Mouse (Mus musculus) kidney, adult 2 months (tissue): ENCODE data around the gene D10Wsu102e. TPM values are rescaled to one million over a fixed set of nuclear protein-coding genes. Genes with fewer than 3 reads are reported as not detected.

Source experiments
- DNase-seq: peaks from one replicate; pipeline ENCODE4 v3.0.0; 2021
- H3K27ac ChIP-seq: fragments of 200-500 bp; 2 replicates; pipeline ENCODE4 v1.5.1; 2012; ENCODE audit warnings: low read depth, low read length, control low read depth, inconsistent platforms; ENCODE audit not compliant: insufficient read depth
- H3K27me3 ChIP-seq: fragments of 200-500 bp; replicated peaks from 2 replicates; pipeline ENCODE4 v1.6.1; 2012; ENCODE audit warnings: mild to moderate bottlenecking, moderate library complexity, low read length, inconsistent platforms; ENCODE audit not compliant: control insufficient read depth, insufficient read depth
- H3K36me3 ChIP-seq: fragments of 200-500 bp; 2 replicates; pipeline ENCODE4 v1.6.1; 2012; ENCODE audit warnings: mild to moderate bottlenecking, moderate library complexity, low read length, inconsistent platforms; ENCODE audit not compliant: control insufficient read depth, insufficient read depth
- H3K4me1 ChIP-seq: fragments of 200-500 bp; 2 replicates; pipeline ENCODE4 v1.6.1; 2011; ENCODE audit warnings: low read length; ENCODE audit not compliant: control insufficient read depth, insufficient read depth
- H3K4me3 ChIP-seq: fragments of 200-500 bp; 2 replicates; pipeline ENCODE4 v1.5.1; 2011; ENCODE audit warnings: mild to moderate bottlenecking, low read depth, low read length, control low read depth; ENCODE audit not compliant: insufficient read depth
- CTCF ChIP-seq: fragments of 200-500 bp; conservative IDR thresholded peaks from 2 replicates; pipeline ENCODE4 v1.5.1; 2011; ENCODE audit warnings: low read depth, mild to moderate bottlenecking, control low read depth, low read length, moderate library complexity, mixed read lengths; ENCODE audit not compliant: insufficient read depth, insufficient read length
- POLR2A ChIP-seq: fragments of 200-500 bp; IDR thresholded peaks from one replicate; pipeline ENCODE4 v1.6.1; 2011; ENCODE audit warnings: low read depth, low read length, control low read depth
- WGBS: fragments of 180-500 bp; shearing (Covaris S2); methylation state at CpG from one replicate; pipeline ENCODE4 v1.1.7; 2018; 5-methylcytosine and 5-hydroxymethylcytosine counted together
- polyA plus RNA-seq: library from polyadenylated mRNA; depleted of rRNA; stranded (reverse); fragments of >200 nt; gene quantifications from 2 replicates; pipeline ENCODE4 v1.2.3, GENCODE M21; 2012

The D10Wsu102e gene
- polyA plus RNA-seq, 1 experiment, result 0.41 TPM

DNA sequence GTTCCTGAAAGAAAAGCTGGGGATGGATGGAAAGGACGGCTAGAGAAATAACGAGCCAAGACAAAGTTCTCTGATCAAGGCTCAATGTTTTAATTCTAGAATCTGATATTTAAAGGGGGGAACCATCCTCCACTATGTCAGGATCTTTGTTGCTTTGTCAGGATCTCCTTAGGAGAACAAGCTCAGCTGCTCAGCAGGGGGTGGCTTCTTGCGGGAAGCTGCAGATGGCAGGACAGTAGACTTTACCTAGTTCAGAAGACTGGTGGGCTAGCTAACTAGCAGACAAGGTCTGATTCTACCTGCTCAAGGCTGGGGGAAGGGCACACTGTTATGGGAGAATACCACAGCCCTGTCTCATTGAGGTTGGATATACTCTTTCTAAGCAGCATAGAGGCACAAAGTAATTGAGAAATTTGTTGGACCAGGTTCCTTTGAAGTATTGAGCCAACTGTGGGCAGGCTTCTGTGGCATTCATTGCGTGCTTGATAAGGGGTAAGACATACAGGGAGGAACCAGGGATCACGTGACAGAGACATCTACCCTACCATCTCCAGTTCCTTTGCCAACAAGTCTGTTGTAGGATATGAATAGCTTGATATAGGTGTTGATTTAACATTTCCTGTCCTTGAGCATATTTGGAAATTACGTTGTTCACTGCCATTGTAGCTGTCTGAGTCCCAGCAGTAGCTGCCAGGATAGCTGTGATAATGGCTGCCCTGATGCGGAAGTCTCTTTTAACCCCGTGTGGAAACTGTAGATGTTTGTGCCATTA, 17.1 kb downstream of the D10Wsu102e start:
- H3K4me3 ChIP-seq, result no peak overlapping the region
- no peaks in the 10 kb centered on the region for H3K27me3 ChIP-seq
- 85% methylated on average over 8 of the region's 8 CpGs for WGBS
- no peak for DNase-seq
- TF ChIP-seq POLR2A, result no peak
- no peak for TF ChIP-seq CTCF
- H3K4me1 ChIP-seq, result 0 out of 2 replicates have a peak, but pooled peaks cover under 1% of the 10 kb centered on the region
- H3K36me3 ChIP-seq, result no peaks in the 10 kb centered on the region
- no peak overlapping the region for H3K27ac ChIP-seq

DNA sequence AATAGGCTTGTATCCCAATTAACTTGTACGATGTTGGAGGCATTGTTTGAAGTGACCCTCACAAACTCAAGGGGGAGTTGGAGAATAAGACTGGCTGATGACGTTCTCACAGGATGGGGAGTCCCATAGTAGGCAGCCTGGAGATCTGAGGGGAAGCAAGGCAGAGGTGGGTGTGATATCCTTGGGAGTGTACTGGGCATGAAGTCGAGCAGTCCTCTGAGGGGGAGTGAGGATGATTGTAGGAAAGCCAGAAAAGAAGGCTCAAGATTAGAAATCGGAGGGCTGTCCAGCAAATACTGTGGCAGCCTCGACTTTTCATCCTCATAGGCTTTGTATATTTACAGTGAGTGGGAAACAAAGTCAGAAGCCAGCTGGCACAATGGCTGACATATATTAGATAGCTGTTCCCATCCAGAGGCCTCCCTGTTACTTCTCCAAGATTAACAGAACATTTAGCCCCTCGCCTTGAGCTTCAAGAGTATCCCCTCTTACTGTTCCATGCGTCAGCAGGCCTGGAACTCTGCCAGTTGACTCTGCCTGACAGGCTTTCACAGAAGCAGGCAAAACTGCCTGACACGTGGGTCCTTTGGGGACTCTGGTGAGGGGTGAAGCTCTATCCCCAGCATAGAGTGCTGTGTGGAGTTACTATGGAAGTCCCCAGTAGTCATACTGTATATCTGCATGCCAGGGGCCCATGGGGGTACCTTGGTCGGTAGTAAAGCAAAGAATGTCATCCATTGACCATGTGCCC, 18.2 kb downstream of the D10Wsu102e start:
- WGBS, result 69% methylated on average over 9 of the region's 9 CpGs
- no peak for DNase-seq
- TF ChIP-seq CTCF (no peak), POLR2A (no peak)

DNA sequence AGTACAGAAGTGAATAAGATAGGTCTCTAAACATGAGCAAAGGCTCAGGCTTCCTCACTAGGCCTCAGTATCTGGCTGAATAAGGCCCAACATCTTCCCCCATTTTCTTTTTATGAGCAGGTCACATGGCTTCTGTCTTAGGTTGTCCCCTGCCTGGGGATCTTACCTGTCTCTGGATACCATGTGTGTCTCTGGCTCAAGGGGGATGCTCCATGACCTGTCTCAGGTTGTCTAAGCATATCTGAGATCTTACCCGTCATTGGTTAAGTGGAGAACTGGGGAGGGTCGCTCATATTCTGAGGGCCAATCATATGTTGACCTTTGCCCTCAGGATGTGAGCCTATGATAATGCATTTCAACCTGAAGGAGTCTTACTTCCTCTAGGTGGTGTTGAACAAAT, 20.5 kb downstream of the D10Wsu102e start:
- no peak for DNase-seq
- Histone ChIP-seq H3K36me3 (no peaks in the 10 kb centered on the region), H3K27ac (no peak overlapping the region), H3K4me3 (no peak overlapping the region), H3K4me1 (peaks cover 5% of the 10 kb centered on the region; the same call in 1 of the 2 replicates), H3K27me3 (no peaks in the 10 kb centered on the region)
- no peak for TF ChIP-seq POLR2A
- 88% methylated on average over 2 of the region's 2 CpGs for WGBS

More for the DNA sequence above, 18.2 kb downstream of the D10Wsu102e start:
- Histone ChIP-seq H3K27ac (no peak overlapping the region), H3K4me1 (peaks cover 5% of the 10 kb centered on the region; the same call in 1 of the 2 replicates), H3K27me3 (no peaks in the 10 kb centered on the region), H3K4me3 (no peak overlapping the region), H3K36me3 (no peaks in the 10 kb centered on the region)

DNA sequence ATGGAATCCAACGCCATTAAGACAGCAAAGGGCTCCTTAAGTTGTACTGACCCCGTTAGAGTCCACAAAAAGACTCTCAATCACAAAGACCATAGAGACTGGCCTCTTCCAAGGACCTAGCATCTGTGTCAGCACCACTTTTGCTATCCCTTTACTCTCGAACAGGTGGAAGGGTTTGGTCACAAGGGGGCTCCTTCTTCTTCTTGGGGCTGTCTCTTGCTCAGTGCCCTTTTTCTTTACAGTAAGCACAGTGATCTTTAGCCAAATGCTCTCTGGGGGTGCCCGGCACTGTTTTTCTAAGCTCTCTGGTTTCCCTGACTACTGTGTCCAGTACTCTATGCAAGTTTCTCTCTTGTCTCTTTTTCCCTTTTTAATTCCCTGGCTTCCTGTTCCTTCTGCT, 22.5 kb downstream of the D10Wsu102e start:
- DNase-seq, result no peak
- Histone ChIP-seq H3K36me3 (no peaks in the 10 kb centered on the region), H3K27ac (peak overlapping the region; percentile 9; the same call in 1 of the 2 replicates), H3K4me3 (no peak overlapping the region), H3K27me3 (no peaks in the 10 kb centered on the region), H3K4me1 (peaks cover 5% of the 10 kb centered on the region; the same call in 1 of the 2 replicates)
- no peak for TF ChIP-seq POLR2A
- TF ChIP-seq CTCF, result no peak
- 41% methylated on average over 4 of the region's 4 CpGs for WGBS

DNA sequence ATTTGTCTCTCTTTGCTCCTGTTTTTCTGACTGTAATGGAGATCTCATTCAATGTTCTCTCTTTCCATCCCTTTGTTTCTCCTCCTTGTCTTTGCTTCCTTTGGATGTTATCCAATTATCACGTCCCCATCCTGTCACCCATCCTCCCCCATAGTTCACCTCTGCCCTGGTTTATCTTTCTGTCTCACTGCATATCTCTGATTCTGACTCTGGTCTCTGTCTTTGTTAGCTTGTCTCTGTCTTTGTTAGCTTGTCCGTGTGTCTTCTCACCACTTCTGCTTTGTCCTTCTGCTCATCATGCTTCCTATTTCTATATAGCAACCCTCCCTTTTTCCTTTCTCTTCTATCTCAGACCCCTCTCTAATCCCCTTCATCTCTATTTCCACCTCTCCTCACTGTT, 23.0 kb downstream of the D10Wsu102e start:
- WGBS, result 62% methylated on average over 2 of the region's 2 CpGs

DNA sequence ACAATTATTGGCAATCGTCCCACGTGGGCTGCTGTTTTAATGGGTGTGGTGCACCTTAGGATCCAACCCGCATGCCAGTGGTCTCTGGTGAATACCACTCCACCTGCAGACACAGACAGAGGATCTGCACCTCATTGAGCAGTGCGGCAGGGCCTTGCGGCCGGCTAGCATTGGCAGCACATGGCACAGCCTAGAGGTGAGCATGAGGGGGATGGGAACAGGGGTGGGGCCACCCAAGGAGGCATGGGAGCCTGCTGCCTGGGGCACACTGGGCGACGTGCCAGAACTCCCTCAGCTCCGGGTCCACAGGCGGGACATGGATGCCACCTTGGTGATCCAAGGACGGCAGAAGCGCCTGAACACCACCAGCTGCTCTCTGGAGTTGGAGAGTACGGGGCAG, 23.8 kb downstream of the D10Wsu102e start:
- TF ChIP-seq CTCF (no peak), POLR2A (no peak)
- Histone ChIP-seq H3K36me3 (no peaks in the 10 kb centered on the region), H3K4me3 (no peak overlapping the region), H3K27me3 (no peaks in the 10 kb centered on the region), H3K27ac (no peak overlapping the region), H3K4me1 (peaks cover 5% of the 10 kb centered on the region; the same call in 1 of the 2 replicates)
- DNase-seq, result no peak
- WGBS, result 85% methylated on average over 13 of the region's 13 CpGs

More for the DNA sequence above, 23.0 kb downstream of the D10Wsu102e start:
- Histone ChIP-seq H3K27me3 (no peaks in the 10 kb centered on the region), H3K4me3 (no peak overlapping the region), H3K36me3 (no peaks in the 10 kb centered on the region), H3K27ac (no peak overlapping the region), H3K4me1 (peaks cover 5% of the 10 kb centered on the region; the same call in 1 of the 2 replicates)
- no peak for TF ChIP-seq POLR2A
- TF ChIP-seq CTCF, result no peak
- DNase-seq, result no peak

DNA sequence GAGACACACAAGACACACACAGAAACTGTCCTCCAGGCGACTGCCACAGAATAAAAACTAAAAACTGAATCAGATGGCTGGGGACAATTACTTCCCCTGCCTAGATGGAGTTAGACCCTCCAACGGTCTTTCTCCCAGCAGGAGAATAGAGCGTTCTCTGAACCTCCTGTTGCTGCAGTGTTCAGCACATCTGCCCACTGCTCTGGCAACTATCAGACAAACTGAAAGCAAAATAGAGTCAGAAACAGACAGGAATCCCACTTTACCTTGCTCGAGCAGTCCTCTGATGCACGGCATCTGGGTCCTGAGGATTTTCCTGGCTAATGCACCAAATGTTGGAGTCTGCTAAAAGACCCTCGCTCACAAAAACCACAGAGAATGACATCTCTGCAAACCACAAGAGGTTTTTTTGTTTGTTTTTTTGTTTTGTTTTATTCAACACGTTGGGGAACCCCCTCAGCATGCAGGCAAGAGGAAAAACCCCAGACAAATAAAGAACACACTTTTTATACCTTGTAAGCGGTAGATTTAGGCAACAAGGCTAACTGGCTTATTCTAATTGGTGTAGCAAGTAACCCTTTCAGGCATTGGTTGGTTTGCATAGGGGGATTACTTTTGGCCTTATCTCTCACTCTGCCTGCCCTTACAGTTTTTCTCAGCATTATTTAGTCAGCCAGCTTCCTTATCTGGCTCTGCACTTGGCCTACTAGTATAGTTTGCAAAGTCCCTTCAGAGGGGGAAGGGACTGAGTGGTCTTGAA, 24.6 kb downstream of the D10Wsu102e start:
- Histone ChIP-seq H3K36me3 (no peaks in the 10 kb centered on the region), H3K4me1 (peaks cover 5% of the 10 kb centered on the region; the same call in 1 of the 2 replicates), H3K27ac (no peak overlapping the region), H3K27me3 (no peaks in the 10 kb centered on the region), H3K4me3 (no peak overlapping the region)
- 94% methylated on average over 8 of the region's 8 CpGs for WGBS
- no peak for TF ChIP-seq CTCF
- no peak for TF ChIP-seq POLR2A
- DNase-seq, result no peak
